Mouse (Mus musculus): ENCODE results near the gene Cbx2. TPM values are rescaled to one million over a fixed set of nuclear protein-coding genes. Genes with fewer than 3 reads are reported as not detected.

Gene Cbx2
- polyA plus RNA-seq, 1 experiment from 2014 or later = 27.0 TPM

DNA sequence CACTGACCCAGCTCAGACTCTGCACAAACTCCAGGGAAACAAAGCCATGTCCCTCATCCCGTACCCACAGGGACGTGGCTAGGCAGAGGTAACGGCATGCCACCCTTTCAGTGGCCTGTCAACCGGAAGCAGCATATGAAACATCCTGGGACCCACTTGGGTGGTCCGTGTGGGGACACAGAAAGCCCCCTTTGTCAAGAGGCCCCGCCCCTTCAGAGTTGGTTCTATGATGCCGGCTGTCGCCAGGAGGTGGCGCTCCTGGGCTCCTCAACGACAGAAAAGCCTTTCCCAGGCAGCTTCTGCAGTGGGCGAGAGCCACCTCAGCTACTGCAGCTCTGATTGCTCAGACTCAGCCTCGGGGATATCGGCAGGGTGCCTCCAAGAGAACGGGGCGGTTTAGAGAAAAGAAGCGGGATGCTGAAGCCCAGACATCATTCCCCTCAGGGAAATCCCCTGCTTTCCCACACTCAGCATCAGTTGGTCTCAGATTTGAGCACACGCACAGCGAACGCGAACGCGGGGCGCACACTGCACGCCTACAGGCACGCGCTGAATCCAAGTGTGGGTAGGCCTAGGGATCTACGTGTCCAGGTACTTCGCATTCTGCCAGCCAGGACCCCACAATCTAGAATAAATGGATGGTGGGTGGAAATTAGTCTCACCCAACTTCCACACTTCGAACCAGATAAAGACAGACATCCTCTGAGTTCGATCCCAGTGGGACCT, 24.1 kb upstream of the Cbx2 start:
- 12% methylated on average over 30 of the region's 30 CpGs for WGBS
- Histone ChIP-seq H3K4me3 (replicated peaks) (0 out of 2 replicates have a peak overlapping the region, but pooled peaks have one; percentile 15), H3K9ac (no peak overlapping the region), H3K4me1 (replicated peaks) (peaks cover 16% of the 10 kb centered on the region), H3K4me2 (replicated peaks) (peak overlapping the region; percentile 50), H3K27ac (no peak overlapping the region), H3K27me3 (replicated peaks) (peaks cover 16% of the 10 kb centered on the region), H3K9me3 (no peaks in the 10 kb centered on the region), H3K36me3 (no peaks in the 10 kb centered on the region)
- ATAC-seq = peak; percentile 48; the same call in 1 of the 2 replicates

- Histone ChIP-seq H3K9ac (no peak overlapping the region), H3K4me2 (replicated peaks) (peak overlapping the region; percentile 50; the same call in 1 of the 2 replicates), H3K27me3 (replicated peaks) (peaks cover 16% of the 10 kb centered on the region), H3K4me3 (replicated peaks) (no peak overlapping the region), H3K36me3 (no peaks in the 10 kb centered on the region), H3K27ac (no peak overlapping the region), H3K4me1 (replicated peaks) (peaks cover 16% of the 10 kb centered on the region), H3K9me3 (no peaks in the 10 kb centered on the region)
- WGBS = 7% methylated on average over 26 of the region's 26 CpGs
- ATAC-seq = no peak
Measured at GRCm38 (mm10) chr11:118999361-118999804, 23.4 kb upstream of the Cbx2 start.

- peaks cover 16% of the 10 kb centered on the region for H3K27me3 ChIP-seq (replicated peaks)
- no peak overlapping the region for H3K4me2 ChIP-seq (replicated peaks)
- no peak overlapping the region for H3K9ac ChIP-seq
- H3K27ac ChIP-seq = no peak overlapping the region
- no peaks in the 10 kb centered on the region for H3K9me3 ChIP-seq
- H3K36me3 ChIP-seq = no peaks in the 10 kb centered on the region
- ATAC-seq = no peak
- WGBS = 70% methylated on average over 2 of the region's 2 CpGs
- H3K4me1 ChIP-seq (replicated peaks) = peaks cover 13% of the 10 kb centered on the region
- H3K4me3 ChIP-seq (replicated peaks) = no peak overlapping the region
Measured at GRCm38 (mm10) chr11:119000877-119001276, 21.9 kb upstream of the Cbx2 start.

DNA sequence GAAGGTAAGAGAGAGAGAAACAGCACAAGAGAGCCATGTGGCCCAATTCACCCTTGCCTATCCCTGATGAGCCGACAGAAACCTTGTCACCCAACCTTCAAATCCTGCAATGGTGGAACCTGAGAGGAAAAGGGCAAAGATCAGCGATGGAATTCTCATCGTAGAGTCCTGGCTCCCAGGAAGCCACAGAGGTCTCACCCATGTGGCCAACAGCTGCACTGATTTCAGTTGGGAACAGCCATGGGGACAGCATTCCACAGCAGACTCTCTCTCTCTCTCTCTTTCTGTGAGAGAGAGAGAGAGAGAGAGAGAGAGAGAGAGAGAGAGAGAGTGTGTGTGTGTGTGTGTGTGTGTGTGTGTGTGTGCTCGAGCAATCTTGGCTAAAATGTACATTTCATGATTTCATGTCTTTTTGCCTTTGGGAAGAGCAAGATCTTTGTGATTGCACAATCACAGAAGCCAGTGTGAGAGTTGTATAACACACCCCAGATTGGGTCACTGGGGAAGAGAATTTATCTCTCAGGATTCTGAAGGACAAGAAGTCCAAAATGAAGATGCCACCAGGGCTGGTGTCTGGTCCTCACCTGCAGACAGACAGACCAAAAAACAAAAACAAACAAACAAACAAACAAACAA, 21.2 kb upstream of the Cbx2 start:
- H3K27ac ChIP-seq = no peak overlapping the region
- WGBS = 68% methylated on average over 4 of the region's 4 CpGs
- H3K4me2 ChIP-seq (replicated peaks) = no peak overlapping the region
- ATAC-seq = no peak
- H3K27me3 ChIP-seq (replicated peaks) = peaks cover 16% of the 10 kb centered on the region
- no peaks in the 10 kb centered on the region for H3K9me3 ChIP-seq
- no peak overlapping the region for H3K9ac ChIP-seq
- no peaks in the 10 kb centered on the region for H3K36me3 ChIP-seq
- H3K4me3 ChIP-seq (replicated peaks) = no peak overlapping the region
- peaks cover 13% of the 10 kb centered on the region for H3K4me1 ChIP-seq (replicated peaks)

- Histone ChIP-seq H3K36me3 (no peaks in the 10 kb centered on the region), H3K27ac (no peak overlapping the region), H3K4me1 (replicated peaks) (peaks cover 12% of the 10 kb centered on the region; the same call in 1 of the 2 replicates), H3K4me3 (replicated peaks) (no peak overlapping the region), H3K4me2 (replicated peaks) (no peak overlapping the region), H3K27me3 (replicated peaks) (no peaks in the 10 kb centered on the region), H3K9me3 (no peaks in the 10 kb centered on the region), H3K9ac (no peak overlapping the region)
- ATAC-seq = no peak
- 89% methylated on average over 10 of the region's 10 CpGs for WGBS
Measured at GRCm38 (mm10) chr11:119005547-119006275, 17.1 kb upstream of the Cbx2 start.

- WGBS = 72% methylated on average over 3 of the region's 3 CpGs
Measured at GRCm38 (mm10) chr11:119006462-119006861, 16.3 kb upstream of the Cbx2 start.

DNA sequence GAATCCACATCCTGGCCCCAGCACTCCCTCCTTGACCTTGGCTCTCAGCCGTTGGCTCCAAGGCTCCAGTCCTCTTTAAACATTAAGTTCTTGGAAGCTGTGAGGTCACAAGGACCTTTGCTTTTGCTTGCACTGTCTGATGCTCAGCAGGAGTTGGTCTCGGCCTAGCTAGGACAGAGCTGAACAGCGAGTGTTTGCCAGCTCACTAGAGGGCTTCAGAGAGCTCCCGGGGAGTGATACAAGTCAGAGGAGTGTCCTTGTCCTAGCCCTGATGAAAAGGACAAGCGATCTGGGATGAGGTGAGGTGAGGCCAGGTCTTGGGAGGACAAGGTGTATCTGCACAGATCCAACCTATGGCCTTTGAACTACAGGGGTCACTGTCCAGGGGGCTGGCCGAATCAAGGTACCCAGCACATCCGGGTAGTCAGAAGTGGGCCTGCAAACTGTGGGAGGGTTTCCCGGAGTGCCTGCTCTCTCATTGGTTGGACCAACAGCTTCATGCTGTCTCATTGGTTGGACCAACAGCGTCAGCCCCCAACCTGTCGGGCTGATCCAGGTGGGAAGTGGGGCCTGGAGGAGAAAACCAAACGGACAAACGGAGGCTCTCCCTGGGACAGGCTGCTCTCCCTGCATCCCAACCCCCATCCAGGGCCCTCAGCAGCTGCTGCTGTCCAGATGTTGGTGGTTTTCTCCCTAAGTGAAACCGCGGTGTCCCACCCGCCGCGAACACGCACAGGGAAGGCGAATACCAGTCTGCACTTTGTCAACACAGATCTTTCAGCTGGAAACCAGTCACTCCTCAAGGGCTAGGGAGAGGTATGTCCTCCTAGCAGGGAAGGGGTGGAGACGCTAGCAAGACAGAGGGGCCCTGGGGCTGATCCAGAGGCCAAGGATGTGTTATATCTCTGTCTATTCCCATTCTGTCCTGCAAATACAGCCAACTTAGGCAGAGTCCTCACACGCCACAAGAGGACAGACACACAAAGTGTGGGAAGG, 15.0 kb upstream of the Cbx2 start:
- Histone ChIP-seq H3K4me3 (replicated peaks) (peak overlapping the region; percentile 35), H3K27ac (no peak overlapping the region), H3K36me3 (no peaks in the 10 kb centered on the region), H3K4me2 (replicated peaks) (peak overlapping the region; percentile 63), H3K9me3 (no peaks in the 10 kb centered on the region), H3K27me3 (replicated peaks) (no peaks in the 10 kb centered on the region), H3K9ac (peak overlapping the region; percentile 50), H3K4me1 (replicated peaks) (peaks cover 12% of the 10 kb centered on the region; the same call in 1 of the 2 replicates)
- ATAC-seq = peak; percentile 94
- WGBS = 21% methylated on average over 21 of the region's 21 CpGs

More at GRCm38 (mm10) chr11:119006462-119006861, 16.3 kb upstream of the Cbx2 start:
- no peak overlapping the region for H3K4me3 ChIP-seq (replicated peaks)
- no peaks in the 10 kb centered on the region for H3K36me3 ChIP-seq
- no peaks in the 10 kb centered on the region for H3K9me3 ChIP-seq
- H3K4me2 ChIP-seq (replicated peaks) = no peak overlapping the region
- H3K9ac ChIP-seq = no peak overlapping the region
- no peak overlapping the region for H3K27ac ChIP-seq
- H3K4me1 ChIP-seq (replicated peaks) = peaks cover 12% of the 10 kb centered on the region; the same call in 1 of the 2 replicates
- ATAC-seq = no peak
- H3K27me3 ChIP-seq (replicated peaks) = no peaks in the 10 kb centered on the region

DNA sequence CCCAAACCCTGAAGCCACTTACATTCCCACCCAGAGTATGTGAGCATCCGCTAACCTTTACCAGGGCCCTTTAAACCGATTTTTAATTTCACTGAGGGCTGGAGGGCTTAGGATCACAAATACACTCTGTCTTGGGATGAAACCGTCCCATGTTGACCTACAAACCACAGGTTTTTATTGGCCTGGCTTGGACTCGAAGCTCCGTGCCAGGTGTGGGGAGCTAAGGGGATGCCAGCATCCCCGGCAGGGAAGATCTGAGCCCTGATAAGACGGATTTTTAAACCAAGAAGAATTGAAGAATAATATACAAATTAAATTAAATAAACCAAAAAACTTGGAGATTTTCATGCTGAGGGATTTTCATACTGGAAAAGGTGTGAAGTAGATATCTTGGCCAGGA, 8.3 kb upstream of the Cbx2 start:
- H3K27me3 ChIP-seq (replicated peaks) = no peaks in the 10 kb centered on the region
- no peak for ATAC-seq
- no peak overlapping the region for H3K9ac ChIP-seq
- H3K4me3 ChIP-seq (replicated peaks) = no peak overlapping the region
- H3K4me1 ChIP-seq (replicated peaks) = no peaks in the 10 kb centered on the region
- no peak overlapping the region for H3K4me2 ChIP-seq (replicated peaks)
- no peaks in the 10 kb centered on the region for H3K36me3 ChIP-seq
- 76% methylated on average over 7 of the region's 7 CpGs for WGBS
- H3K27ac ChIP-seq = no peak overlapping the region
- H3K9me3 ChIP-seq = no peaks in the 10 kb centered on the region

DNA sequence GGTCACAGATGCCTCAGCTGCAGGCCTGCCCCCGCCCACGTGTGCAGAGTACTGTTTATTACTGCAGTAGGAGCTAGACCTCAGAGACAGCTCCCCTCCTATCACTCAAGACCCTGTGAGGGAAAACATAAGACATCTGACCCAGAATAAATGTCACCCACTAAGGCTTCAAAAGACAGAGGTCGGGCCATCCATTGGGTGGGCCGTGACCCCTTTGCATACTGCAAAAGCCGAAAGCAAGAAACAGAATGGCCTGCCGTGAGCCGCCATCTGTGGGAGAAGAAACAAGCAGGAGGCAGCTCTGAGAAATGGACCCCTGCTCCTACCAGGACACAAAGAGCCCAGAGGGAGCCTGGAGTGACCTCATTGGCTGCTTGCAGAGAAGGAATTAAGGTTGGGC, 5.3 kb upstream of the Cbx2 start:
- H3K9me3 ChIP-seq = no peaks in the 10 kb centered on the region
- ATAC-seq = no peak
- H3K27me3 ChIP-seq (replicated peaks) = 0 out of 2 replicates have a peak, but pooled peaks cover 8% of the 10 kb centered on the region
- no peaks in the 10 kb centered on the region; the same call in 1 of the 2 replicates for H3K4me1 ChIP-seq (replicated peaks)
- no peak overlapping the region for H3K4me2 ChIP-seq (replicated peaks)
- WGBS = 80% methylated on average over 7 of the region's 7 CpGs
- H3K36me3 ChIP-seq = no peaks in the 10 kb centered on the region
- H3K4me3 ChIP-seq (replicated peaks) = no peak overlapping the region
- no peak overlapping the region for H3K27ac ChIP-seq
- no peak overlapping the region for H3K9ac ChIP-seq

GRCm38 (mm10) chr11:119021180-119021579, 1.6 kb upstream of the Cbx2 start:
- Histone ChIP-seq H3K9me3 (no peaks in the 10 kb centered on the region), H3K4me1 (replicated peaks) (peaks cover 26% of the 10 kb centered on the region), H3K36me3 (peaks cover under 1% of the 10 kb centered on the region; the same call in 1 of the 2 replicates), H3K27me3 (replicated peaks) (0 out of 2 replicates have a peak, but pooled peaks cover 8% of the 10 kb centered on the region), H3K9ac (no peak overlapping the region), H3K4me3 (replicated peaks) (no peak overlapping the region), H3K27ac (no peak overlapping the region), H3K4me2 (replicated peaks) (no peak overlapping the region)
- WGBS = 93% methylated on average over 7 of the region's 7 CpGs
- ATAC-seq = no peak
